Mouse (Mus musculus): ENCODE data around the gene Ttc30a2. TPM values are rescaled to one million over a fixed set of nuclear protein-coding genes. Genes with fewer than 3 reads are reported as not detected.
"Not testable (repeated sequence)": the region's sequence is repeated elsewhere in the genome, so short reads cannot be mapped to it uniquely, and the experiment has no call there.

Gene Ttc30a2
- polyA plus RNA-seq, 1 experiment from 2014 or later: 0.18 TPM

GRCm38 (mm10) chr2:75991581-75992205 lies 13.7 kb upstream of the Ttc30a2 start:
- H3K9ac ChIP-seq: no peak overlapping the region
- no peaks in the 10 kb centered on the region for H3K27me3 ChIP-seq
- H3K36me3 ChIP-seq: no peaks in the 10 kb centered on the region
- no peak overlapping the region for H3K4me2 ChIP-seq
- WGBS: 16% methylated on average over 6 of the region's 6 CpGs
- peaks cover 34% of the 10 kb centered on the region for H3K4me1 ChIP-seq
- peak; percentile 50; the same call in 1 of the 2 replicates for ATAC-seq (ENCODE audit: insufficient number of reproducible peaks, low FRiP score, low TSS enrichment, low read depth)
- peak overlapping the region; percentile 23; the same call in 1 of the 2 replicates for H3K27ac ChIP-seq
- no peaks in the 10 kb centered on the region for H3K9me3 ChIP-seq
- H3K4me3 ChIP-seq: no peak overlapping the region

GRCm38 (mm10) chr2:75990885-75991539 lies 13.0 kb upstream of the Ttc30a2 start:
- 0 out of 2 replicates have a peak overlapping the region, but pooled peaks have one; percentile 6 for H3K4me2 ChIP-seq
- H3K27me3 ChIP-seq: no peaks in the 10 kb centered on the region
- H3K27ac ChIP-seq: peak overlapping the region; percentile 23; the same call in 1 of the 2 replicates
- H3K4me1 ChIP-seq: peaks cover 34% of the 10 kb centered on the region
- H3K36me3 ChIP-seq: no peaks in the 10 kb centered on the region
- H3K9me3 ChIP-seq: no peaks in the 10 kb centered on the region
- no peak overlapping the region for H3K4me3 ChIP-seq
- H3K9ac ChIP-seq: no peak overlapping the region
- no peak for ATAC-seq (ENCODE audit: insufficient number of reproducible peaks, low FRiP score, low TSS enrichment, low read depth)
- WGBS: 46% methylated on average over 13 of the region's 13 CpGs

- ATAC-seq (ENCODE audit: insufficient number of reproducible peaks, low FRiP score, low TSS enrichment, low read depth): no peak
- Histone ChIP-seq H3K27me3 (no peaks in the 10 kb centered on the region), H3K36me3 (no peaks in the 10 kb centered on the region), H3K4me3 (no peak overlapping the region), H3K9ac (no peak overlapping the region), H3K4me1 (peaks cover 37% of the 10 kb centered on the region), H3K9me3 (no peaks in the 10 kb centered on the region), H3K4me2 (no peak overlapping the region), H3K27ac (no peak overlapping the region)
- WGBS: 39% methylated on average over 4 of the region's 4 CpGs
These were observed 11.7 kb upstream of the Ttc30a2 start for GRCm38 (mm10) chr2:75989694-75990093.

- Histone ChIP-seq H3K4me1 (peaks cover 37% of the 10 kb centered on the region), H3K27ac (0 out of 2 replicates have a peak overlapping the region, but pooled peaks have one; percentile 6), H3K9ac (no peak overlapping the region), H3K9me3 (no peaks in the 10 kb centered on the region), H3K27me3 (no peaks in the 10 kb centered on the region), H3K36me3 (no peaks in the 10 kb centered on the region), H3K4me2 (no peak overlapping the region), H3K4me3 (no peak overlapping the region)
- WGBS: 15% methylated on average over 7 of the region's 7 CpGs
- ATAC-seq (ENCODE audit: insufficient number of reproducible peaks, low FRiP score, low TSS enrichment, low read depth): no peak
These were observed 10.9 kb upstream of the Ttc30a2 start for GRCm38 (mm10) chr2:75988779-75989363.

- WGBS: 12% methylated on average over 4 of the region's 4 CpGs
- no peaks in the 10 kb centered on the region for H3K27me3 ChIP-seq
- peaks cover 37% of the 10 kb centered on the region for H3K4me1 ChIP-seq
- H3K4me2 ChIP-seq: no peak overlapping the region
- no peaks in the 10 kb centered on the region for H3K9me3 ChIP-seq
- no peak overlapping the region for H3K27ac ChIP-seq
- H3K4me3 ChIP-seq: no peak overlapping the region
- ATAC-seq (ENCODE audit: insufficient number of reproducible peaks, low FRiP score, low TSS enrichment, low read depth): no peak
- H3K9ac ChIP-seq: no peak overlapping the region
- H3K36me3 ChIP-seq: no peaks in the 10 kb centered on the region
These were observed 10.4 kb upstream of the Ttc30a2 start for GRCm38 (mm10) chr2:75988378-75988777.

- ATAC-seq (ENCODE audit: insufficient number of reproducible peaks, low FRiP score, low TSS enrichment, low read depth): no peak
- Histone ChIP-seq H3K4me3 (no peak overlapping the region), H3K27me3 (no peaks in the 10 kb centered on the region), H3K9ac (no peak overlapping the region), H3K9me3 (no peaks in the 10 kb centered on the region), H3K36me3 (no peaks in the 10 kb centered on the region), H3K27ac (no peak overlapping the region), H3K4me1 (peaks cover 37% of the 10 kb centered on the region), H3K4me2 (no peak overlapping the region)
- WGBS: 47% methylated on average over 9 of the region's 9 CpGs
These were observed 9.8 kb upstream of the Ttc30a2 start for GRCm38 (mm10) chr2:75987739-75988138.

- no peak for ATAC-seq (ENCODE audit: insufficient number of reproducible peaks, low FRiP score, low TSS enrichment, low read depth)
- Histone ChIP-seq H3K27me3 (no peaks in the 10 kb centered on the region), H3K9me3 (no peaks in the 10 kb centered on the region), H3K36me3 (no peaks in the 10 kb centered on the region), H3K4me2 (no peak overlapping the region), H3K9ac (no peak overlapping the region), H3K4me1 (peaks cover 18% of the 10 kb centered on the region), H3K4me3 (no peak overlapping the region), H3K27ac (no peak overlapping the region)
- WGBS: 3% methylated on average over 2 of the region's 2 CpGs
These were observed 7.2 kb upstream of the Ttc30a2 start for GRCm38 (mm10) chr2:75985124-75985523.

GRCm38 (mm10) chr2:75983847-75984246 lies 5.9 kb upstream of the Ttc30a2 start:
- Histone ChIP-seq H3K4me2 (no peak overlapping the region), H3K4me1 (peaks cover 16% of the 10 kb centered on the region), H3K9me3 (no peaks in the 10 kb centered on the region), H3K27me3 (no peaks in the 10 kb centered on the region), H3K27ac (no peak overlapping the region), H3K4me3 (no peak overlapping the region), H3K36me3 (no peaks in the 10 kb centered on the region), H3K9ac (no peak overlapping the region)
- ATAC-seq (ENCODE audit: insufficient number of reproducible peaks, low FRiP score, low TSS enrichment, low read depth): no peak
- 82% methylated on average over 3 of the region's 3 CpGs for WGBS

- Histone ChIP-seq H3K27me3 (no peaks in the 10 kb centered on the region), H3K36me3 (no peaks in the 10 kb centered on the region), H3K27ac (no peak overlapping the region), H3K9ac (no peak overlapping the region), H3K4me1 (peaks cover 8% of the 10 kb centered on the region; the same call in 1 of the 2 replicates), H3K4me2 (no peak overlapping the region), H3K9me3 (no peaks in the 10 kb centered on the region), H3K4me3 (no peak overlapping the region)
- ATAC-seq (ENCODE audit: insufficient number of reproducible peaks, low FRiP score, low TSS enrichment, low read depth): no peak
- WGBS: 91% methylated on average over 3 of the region's 3 CpGs
These were observed 5.1 kb upstream of the Ttc30a2 start for GRCm38 (mm10) chr2:75983091-75983490.

- H3K4me2 ChIP-seq: no peak overlapping the region
- peaks cover 4% of the 10 kb centered on the region; the same call in 1 of the 2 replicates for H3K4me1 ChIP-seq
- no peaks in the 10 kb centered on the region for H3K36me3 ChIP-seq
- H3K27me3 ChIP-seq: no peaks in the 10 kb centered on the region
- WGBS: 94% methylated on average over 4 of the region's 4 CpGs
- H3K4me3 ChIP-seq: no peak overlapping the region
- H3K27ac ChIP-seq: no peak overlapping the region
- no peaks in the 10 kb centered on the region for H3K9me3 ChIP-seq
- no peak overlapping the region for H3K9ac ChIP-seq
- no peak for ATAC-seq (ENCODE audit: insufficient number of reproducible peaks, low FRiP score, low TSS enrichment, low read depth)
These were observed 4.7 kb upstream of the Ttc30a2 start for GRCm38 (mm10) chr2:75982626-75983025.

GRCm38 (mm10) chr2:75981440-75982081 lies 3.6 kb upstream of the Ttc30a2 start, which contains the start of gene Ttc30a1:
Gene Ttc30a1 (minus strand): TSS chr2:75981967.
- peak within 1 kb of the TSS; percentile 44 for H3K9ac ChIP-seq
- WGBS: 3% methylated on average over 32 of the region's 34 CpGs
- H3K27me3 ChIP-seq, H3K9me3 ChIP-seq, H3K36me3 ChIP-seq, H3K4me1 ChIP-seq: not testable (repeated sequence)
- H3K4me2 ChIP-seq: peak within 1 kb of the TSS; percentile 64
- H3K4me3 ChIP-seq: peak within 1 kb of the TSS; percentile 56
- H3K27ac ChIP-seq: peak within 1 kb of the TSS; percentile 47; the same call in 1 of the 2 replicates
- peak; percentile 76 for ATAC-seq (ENCODE audit: insufficient number of reproducible peaks, low FRiP score, low TSS enrichment, low read depth)
